Mouse (Mus musculus): Measurements from ENCODE around the gene Ptgds.

DNA sequence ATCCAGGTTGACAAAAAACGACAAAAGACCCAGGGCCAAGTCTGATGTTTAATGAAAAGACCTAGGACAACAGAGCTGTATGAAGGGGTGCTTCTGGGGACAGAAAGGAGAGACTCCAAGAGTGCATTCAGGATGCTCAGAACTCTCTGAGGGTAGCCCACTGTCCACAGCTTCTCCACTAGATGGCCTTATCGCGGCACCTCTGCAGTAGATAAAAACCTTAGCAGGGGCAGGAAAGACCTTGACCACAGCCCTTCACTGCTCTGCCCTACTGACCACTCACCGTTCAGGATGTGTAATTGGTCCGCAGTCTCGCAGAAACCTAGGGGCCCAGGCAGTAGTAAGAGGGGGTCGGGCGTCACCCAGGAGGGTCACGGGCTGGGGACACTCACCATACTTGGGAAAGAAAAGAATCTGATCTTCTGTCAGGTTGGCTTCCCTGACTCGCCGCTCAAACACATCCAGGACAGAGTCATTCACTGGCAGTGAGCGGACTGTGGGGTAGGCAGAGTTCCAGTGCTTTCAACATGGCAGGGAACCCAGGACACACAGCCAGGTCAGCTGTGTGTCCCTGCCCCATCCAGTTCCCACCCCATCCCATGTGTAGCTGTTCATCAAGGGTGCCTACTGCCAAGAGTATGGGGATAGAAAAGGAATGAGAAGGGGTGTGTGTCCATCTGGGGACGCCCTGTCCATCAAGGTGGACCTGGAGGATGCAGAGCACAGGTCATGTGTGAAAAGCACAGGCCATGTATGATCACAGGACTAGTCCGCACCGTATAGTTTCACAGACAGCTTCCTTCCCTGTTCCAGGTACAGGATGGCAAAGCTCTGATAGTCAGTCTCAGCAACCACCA lies 29.0 kb upstream of the Ptgds start:
- TF ChIP-seq CTCF (IDR thresholded peaks at IDR 0.05; ENCODE audit: low read depth) (no peak), EP300 (IDR thresholded peaks at IDR 0.05; ENCODE audit: low read depth) (no peak)
